Mouse (Mus musculus): Measurements from ENCODE around the gene Gosr1. TPM values are rescaled to one million over a fixed set of nuclear protein-coding genes. Genes with fewer than 3 reads are reported as not detected.
"Not testable (repeated sequence)": the region's sequence is repeated elsewhere in the genome, so short reads cannot be mapped to it uniquely, and the experiment has no call there.

The Gosr1 gene
- total RNA-seq, 4 experiments from 2014 or later, result 15.9 to 26.4 (median 18.8) TPM

GRCm38 (mm10) chr11:76735753-76736324, 27.5 kb downstream of the Gosr1 start:
- no peak for DNase-seq (ENCODE audit: low spot score in 2 of 2)

GRCm38 (mm10) chr11:76734560-76734959, 28.8 kb downstream of the Gosr1 start:
- DNase-seq (ENCODE audit: low spot score in 2 of 2), result no peak

GRCm38 (mm10) chr11:76730650-76731049, 32.7 kb downstream of the Gosr1 start:
- DNase-seq (ENCODE audit: low spot score in 2 of 2), result no peak

- no peak for DNase-seq (ENCODE audit: low spot score in 2 of 2)
Observed at GRCm38 (mm10) chr11:76728093-76728492, 35.3 kb downstream of the Gosr1 start.

GRCm38 (mm10) chr11:76723911-76724310, 39.5 kb downstream of the Gosr1 start:
- no peak for DNase-seq (ENCODE audit: low spot score in 2 of 2)

GRCm38 (mm10) chr11:76717000-76717399, 46.4 kb downstream of the Gosr1 start:
- no peak for DNase-seq (ENCODE audit: low spot score in 2 of 2)

GRCm38 (mm10) chr11:76709625-76710452, 53.5 kb downstream of the Gosr1 start:
- DNase-seq (ENCODE audit: low spot score in 2 of 2), result peak; percentile 28 to 48

- no peak for DNase-seq (ENCODE audit: low spot score in 2 of 2)
Observed at GRCm38 (mm10) chr11:76708881-76709280, 54.5 kb downstream of the Gosr1 start.

GRCm38 (mm10) chr11:76708066-76708465, 55.3 kb downstream of the Gosr1 start:
- DNase-seq (ENCODE audit: low spot score in 2 of 2), result no peak

GRCm38 (mm10) chr11:76707656-76708055, 55.7 kb downstream of the Gosr1 start:
- DNase-seq (ENCODE audit: low spot score in 2 of 2), result no peak

GRCm38 (mm10) chr11:76699626-76700025, 63.8 kb downstream of the Gosr1 start:
- DNase-seq (ENCODE audit: low spot score in 2 of 2), result no peak

GRCm38 (mm10) chr11:76695810-76696209, 67.6 kb downstream of the Gosr1 start:
- DNase-seq (ENCODE audit: low spot score in 2 of 2), result no peak

GRCm38 (mm10) chr11:76692096-76692495, 71.3 kb downstream of the Gosr1 start:
- no peak for DNase-seq (ENCODE audit: low spot score in 2 of 2)

- no peak for DNase-seq (ENCODE audit: low spot score in 2 of 2)
Observed at GRCm38 (mm10) chr11:76685604-76686003, 77.8 kb downstream of the Gosr1 start.

- DNase-seq (ENCODE audit: low spot score in 2 of 2), result not testable (repeated sequence)
Observed at GRCm38 (mm10) chr11:76679508-76679907, 83.9 kb downstream of the Gosr1 start, which contains the start of gene Trarg1. Trarg1 (plus strand) TSS chr11:76679808.

Other genes with a start within 250 kb of the Gosr1 start
- 10 to 100 TPM in 1 of 4 experiments, 1 to 10 TPM in 3; 5.5 to 10.6 (median 6.4) TPM for gene Abr, start 141.3 kb downstream of the Gosr1 start, total RNA-seq (2022)
- not detected for gene Bhlha9, start 91.1 kb downstream of the Gosr1 start, total RNA-seq (2022)
- 1 to 10 TPM in 3 of 4 experiments, under 1 TPM in 1; 0.61 to 5.9 (median 2.1) TPM for gene Trarg1, start 83.8 kb downstream of the Gosr1 start, total RNA-seq (2022)
- gene Cpd, start 83.4 kb upstream of the Gosr1 start, total RNA-seq (2022), result 10 to 100 TPM; 26.9 to 31.3 (median 28.8) TPM
- not detected for gene Tmigd1, start 138.6 kb upstream of the Gosr1 start, total RNA-seq (2022)
- gene Blmh, start 161.2 kb upstream of the Gosr1 start, total RNA-seq (2022), result 10 to 100 TPM; 22.9 to 25.4 (median 24.0) TPM
- gene Slc6a4, start 235.0 kb upstream of the Gosr1 start, total RNA-seq (2022), result under 1 TPM; 0.15 to 0.44 (median 0.20) TPM